Mouse (Mus musculus) heart, embryonic 11.5 days (tissue): Measurements from ENCODE around the gene Sdc1. TPM values are rescaled to one million over a fixed set of nuclear protein-coding genes. Genes with fewer than 3 reads are reported as not detected.

Source experiments
- ATAC-seq: fragments of 200-750 bp; cut with Nextera tagmentation; replicated peaks from 2 replicates; pipeline ENCODE4 v1.8.0; 2017; ENCODE audit warnings: moderate library complexity; ENCODE audit not compliant: insufficient number of reproducible peaks, low FRiP score, low TSS enrichment
- H3K27ac ChIP-seq: fragments of 300-500 bp; sonication (generic); 2 replicates; pipeline ENCODE4 v1.5.1; 2014; ENCODE audit warnings: mild to moderate bottlenecking, low read depth, low read length
- H3K27me3 ChIP-seq: fragments of 300-500 bp; sonication (generic); 2 replicates; pipeline ENCODE4 v1.6.1; 2014; ENCODE audit warnings: mild to moderate bottlenecking, low read length, mixed read lengths; ENCODE audit not compliant: control insufficient read depth, insufficient read depth
- H3K36me3 ChIP-seq: fragments of 300-500 bp; sonication (generic); 2 replicates; pipeline ENCODE4 v1.6.1; 2014; ENCODE audit warnings: mild to moderate bottlenecking, low read length, moderate library complexity, mixed read lengths; ENCODE audit not compliant: control insufficient read depth, insufficient read depth
- H3K4me1 ChIP-seq: fragments of 300-500 bp; sonication (generic); 2 replicates; pipeline ENCODE4 v1.6.1; 2014; ENCODE audit warnings: low read length; ENCODE audit not compliant: control insufficient read depth, insufficient read depth
- H3K4me2 ChIP-seq: fragments of 300-500 bp; sonication (generic); 2 replicates; pipeline ENCODE4 v1.6.1; 2014; ENCODE audit warnings: mild to moderate bottlenecking, moderate library complexity
- H3K4me3 ChIP-seq: fragments of 300-500 bp; sonication (generic); 2 replicates; pipeline ENCODE4 v1.5.1; 2014; ENCODE audit warnings: low read depth, low read length
- H3K9ac ChIP-seq: fragments of 300-500 bp; sonication (generic); 2 replicates; pipeline ENCODE4 v1.6.1; 2014; ENCODE audit warnings: mild to moderate bottlenecking, low read depth, low read length, moderate library complexity
- H3K9me3 ChIP-seq: fragments of 300-500 bp; sonication (generic); replicated peaks from 2 replicates; pipeline ENCODE4 v1.6.1; 2016; ENCODE audit warnings: low read length; ENCODE audit not compliant: control insufficient read depth
- WGBS: fragments of 180-500 bp; shearing (Covaris S2); extraction: QIAGEN DNeasy Blood & Tissue Kit; methylation state at CpG from one replicate; pipeline ENCODE4 v1.1.7; 2014; ENCODE audit not compliant: insufficient replicate concordance; 5-methylcytosine and 5-hydroxymethylcytosine counted together
- polyA plus RNA-seq: library from polyadenylated mRNA; unstranded; fragments of >200 nt; fragmentation: Nextera tagmentation; extraction: Ambion mirVana; gene quantifications from 2 replicates; pipeline ENCODE4 v1.2.1, GENCODE M21; 2014

The Sdc1 gene
- polyA plus RNA-seq, 1 experiment from 2014 or later: 28.5 TPM

GRCm38 (mm10) chr12:8760561-8760960, 10.6 kb upstream of the Sdc1 start:
- ATAC-seq: no peak
- H3K36me3 ChIP-seq: no peaks in the 10 kb centered on the region
- 73% methylated on average over 6 of the region's 6 CpGs for WGBS

GRCm38 (mm10) chr12:8761058-8761457, 10.1 kb upstream of the Sdc1 start:
- Histone ChIP-seq H3K36me3 (no peaks in the 10 kb centered on the region), H3K4me1 (no peaks in the 10 kb centered on the region), H3K9me3 (no peaks in the 10 kb centered on the region; the same call in 1 of the 2 replicates), H3K4me2 (no peak overlapping the region), H3K9ac (no peak overlapping the region), H3K27ac (no peak overlapping the region), H3K27me3 (no peaks in the 10 kb centered on the region), H3K4me3 (no peak overlapping the region)
- 68% methylated on average over 7 of the region's 7 CpGs for WGBS
- no peak for ATAC-seq

More at GRCm38 (mm10) chr12:8760561-8760960, 10.6 kb upstream of the Sdc1 start:
- Histone ChIP-seq H3K4me2 (no peak overlapping the region), H3K27ac (no peak overlapping the region), H3K4me3 (no peak overlapping the region), H3K9me3 (no peaks in the 10 kb centered on the region; the same call in 1 of the 2 replicates), H3K9ac (no peak overlapping the region), H3K27me3 (no peaks in the 10 kb centered on the region), H3K4me1 (no peaks in the 10 kb centered on the region)

- Histone ChIP-seq H3K9me3 (no peaks in the 10 kb centered on the region; the same call in 1 of the 2 replicates), H3K36me3 (no peaks in the 10 kb centered on the region), H3K27me3 (no peaks in the 10 kb centered on the region), H3K4me1 (no peaks in the 10 kb centered on the region), H3K4me2 (no peak overlapping the region), H3K27ac (no peak overlapping the region), H3K4me3 (no peak overlapping the region), H3K9ac (no peak overlapping the region)
- 70% methylated on average over 2 of the region's 2 CpGs for WGBS
- ATAC-seq: no peak
Measured at GRCm38 (mm10) chr12:8762667-8763066, 8.5 kb upstream of the Sdc1 start.

GRCm38 (mm10) chr12:8764221-8764930, 6.7 kb upstream of the Sdc1 start:
- Histone ChIP-seq H3K9me3 (no peaks in the 10 kb centered on the region), H3K4me1 (no peaks in the 10 kb centered on the region), H3K27ac (no peak overlapping the region), H3K4me3 (no peak overlapping the region), H3K4me2 (no peak overlapping the region), H3K36me3 (no peaks in the 10 kb centered on the region), H3K9ac (no peak overlapping the region), H3K27me3 (no peaks in the 10 kb centered on the region)
- WGBS: 73% methylated on average over 15 of the region's 15 CpGs
- no peak for ATAC-seq

DNA sequence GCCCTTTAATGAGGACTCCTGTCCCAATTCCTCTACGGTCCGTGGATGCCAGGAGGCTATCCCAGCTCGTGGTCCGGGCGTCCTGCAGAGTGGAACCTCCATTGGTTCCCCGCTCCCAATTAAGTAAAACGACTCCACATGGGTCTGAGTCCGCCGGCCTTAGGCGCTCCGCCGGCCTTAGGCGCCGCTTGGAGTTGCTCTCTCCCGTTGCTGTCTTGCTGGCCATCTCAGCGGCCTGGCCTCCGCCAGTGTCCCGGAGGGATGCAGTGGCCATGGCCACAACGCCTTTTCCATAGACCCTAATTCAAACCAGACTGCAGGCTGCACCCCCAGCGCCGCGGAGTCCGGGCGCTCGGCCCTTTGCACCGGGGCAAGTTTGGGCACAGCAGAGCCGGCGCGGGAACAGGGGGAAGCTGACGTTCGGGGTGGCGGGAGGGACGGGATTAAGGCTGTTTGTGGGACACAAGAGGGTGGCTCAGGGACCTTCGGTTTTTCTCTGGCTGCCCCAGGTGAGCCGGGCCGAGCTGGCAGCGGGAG, 789 bp downstream of the Sdc1 start:
- Histone ChIP-seq H3K4me1 (no peaks in the 10 kb centered on the region), H3K9ac (peak overlapping the region; percentile 85), H3K4me3 (peak overlapping the region; percentile 78), H3K27ac (peak overlapping the region; percentile 64), H3K27me3 (0 out of 2 replicates have a peak, but pooled peaks cover 2% of the 10 kb centered on the region), H3K36me3 (no peaks in the 10 kb centered on the region), H3K4me2 (peak overlapping the region; percentile 99), H3K9me3 (no peaks in the 10 kb centered on the region)
- WGBS: under 1% methylated on average over 37 of the region's 37 CpGs
- peak; percentile 23 for ATAC-seq

GRCm38 (mm10) chr12:8772451-8773143, 1.5 kb downstream of the Sdc1 start:
- Histone ChIP-seq H3K27ac (peak overlapping the region; percentile 50; the same call in 1 of the 2 replicates), H3K27me3 (0 out of 2 replicates have a peak, but pooled peaks cover 2% of the 10 kb centered on the region), H3K9me3 (no peaks in the 10 kb centered on the region), H3K4me2 (peak overlapping the region; percentile 99), H3K4me1 (0 out of 2 replicates have a peak, but pooled peaks cover 2% of the 10 kb centered on the region), H3K9ac (peak overlapping the region; percentile 85), H3K36me3 (no peaks in the 10 kb centered on the region), H3K4me3 (peak overlapping the region; percentile 78)
- under 1% methylated on average over 53 of the region's 55 CpGs for WGBS
- peak; percentile 60; the same call in 1 of the 2 replicates for ATAC-seq

- 48% methylated on average over 6 of the region's 6 CpGs for WGBS
- Histone ChIP-seq H3K27ac (no peak overlapping the region), H3K4me3 (peak overlapping the region; percentile 78), H3K9me3 (no peaks in the 10 kb centered on the region), H3K4me2 (peak overlapping the region; percentile 99), H3K36me3 (no peaks in the 10 kb centered on the region), H3K9ac (peak overlapping the region; percentile 85), H3K27me3 (0 out of 2 replicates have a peak, but pooled peaks cover 2% of the 10 kb centered on the region), H3K4me1 (0 out of 2 replicates have a peak, but pooled peaks cover 2% of the 10 kb centered on the region)
- ATAC-seq: no peak
Measured at GRCm38 (mm10) chr12:8773336-8773735, 2.2 kb downstream of the Sdc1 start.

GRCm38 (mm10) chr12:8774183-8774582, 3.1 kb downstream of the Sdc1 start:
- Histone ChIP-seq H3K4me3 (no peak overlapping the region), H3K27ac (no peak overlapping the region), H3K9ac (no peak overlapping the region), H3K4me1 (0 out of 2 replicates have a peak, but pooled peaks cover 2% of the 10 kb centered on the region), H3K36me3 (no peaks in the 10 kb centered on the region), H3K27me3 (0 out of 2 replicates have a peak, but pooled peaks cover 2% of the 10 kb centered on the region), H3K4me2 (no peak overlapping the region), H3K9me3 (no peaks in the 10 kb centered on the region)
- ATAC-seq: no peak
